Mouse (Mus musculus) left cerebral cortex, adult 2 months (tissue): Measurements from ENCODE around the gene Snrpa1. TPM values are rescaled to one million over a fixed set of nuclear protein-coding genes. Genes with fewer than 3 reads are reported as not detected.

Experiments used
- DNase-seq, 2 experiments: peaks; one replicate each; pipeline ENCODE4 v3.0.0; 2021 to 2022; ENCODE audit warnings: low spot score in 2 of 2, mixed read lengths in 1 of 2; ENCODE audit errors: extremely low spot score in 1 of 2
- H3K27ac ChIP-seq: fragments of 200-600 bp; 2 replicates; pipeline ENCODE4 v1.8.1; 2022
- H3K4me3 ChIP-seq: fragments of 200-600 bp; 2 replicates; pipeline ENCODE4 v1.8.1; 2022
- CTCF ChIP-seq: fragments of 200-600 bp; IDR thresholded peaks from 2 replicates; pipeline ENCODE4 v1.8.1; 2022; ENCODE audit warnings: antibody characterized with exemption, mild to moderate bottlenecking, moderate library complexity
- intact Hi-C: fragments of 180-260 bp; cut with DNase I; formaldehyde crosslinking; loops from one replicate; pipeline ENCODE4 v1.15.1; 2025
- long read RNA-seq, 2 experiments: library from polyadenylated mRNA; stranded (forward); transcript quantifications; one replicate each; pipeline ENCODE4 v2.0.0; 2021; ENCODE audit warnings: borderline mapping rate in 2 of 2
- total RNA-seq, 2 experiments: library from RNA; stranded (reverse); gene quantifications; 2 replicates each; pipeline ENCODE4 v1.2.3; 2021

Snrpa1 gene
- total RNA-seq: 10 to 100 TPM; 36.8 to 37.0 TPM
- long read RNA-seq, experiment 1, transcript Snrpa1-206 (9 exons, 1,248 nt): major isoform, 10 of 23 reads
- long read RNA-seq, experiment 1, partial matches to known transcripts: 4 of 23 reads
- long read RNA-seq, experiment 1, other reads (novel, unspliced or antisense): 4 of 23 reads
- long read RNA-seq, experiment 2, transcript Snrpa1-206 (9 exons, 1,248 nt): major isoform, 7 of 20 reads
- long read RNA-seq, experiment 2, partial matches to known transcripts: 3 of 20 reads
- long read RNA-seq, experiment 2, other reads (novel, unspliced or antisense): 9 of 20 reads

DNA sequence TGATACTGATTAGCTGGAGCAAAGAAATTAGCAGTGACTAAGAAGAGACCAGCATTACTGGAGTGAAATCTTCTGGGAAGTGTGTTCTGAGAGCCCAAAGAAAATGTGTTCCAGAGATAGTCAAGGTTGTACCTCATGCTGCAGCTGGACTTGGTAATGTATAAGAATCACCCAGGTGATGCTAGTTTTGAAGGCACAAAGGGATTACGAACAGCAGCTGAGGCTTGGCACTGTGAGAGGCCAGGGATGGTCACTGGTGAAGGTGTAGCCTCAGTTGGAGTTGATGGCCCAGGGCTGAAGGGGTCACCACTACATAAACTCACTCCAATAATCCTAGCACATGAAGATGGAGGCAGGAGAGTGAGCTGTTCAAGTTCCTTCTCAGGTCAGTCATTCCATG lies at the start of gene Snrpa1:
TSS of gene Snrpa1 (plus strand) at position 301 of the 400 bp plus-strand sequence.
- no peak within 1 kb of the TSS for H3K27ac ChIP-seq
- intact Hi-C loops: loop anchor here (5.0 kb wide), 1 partner anchor 326 kb away; no protein-coding TSS in a partner anchor
- no peak for TF ChIP-seq CTCF
- DNase-seq: no peak
- peak within 1 kb of the TSS; percentile 65 for H3K4me3 ChIP-seq

DNA sequence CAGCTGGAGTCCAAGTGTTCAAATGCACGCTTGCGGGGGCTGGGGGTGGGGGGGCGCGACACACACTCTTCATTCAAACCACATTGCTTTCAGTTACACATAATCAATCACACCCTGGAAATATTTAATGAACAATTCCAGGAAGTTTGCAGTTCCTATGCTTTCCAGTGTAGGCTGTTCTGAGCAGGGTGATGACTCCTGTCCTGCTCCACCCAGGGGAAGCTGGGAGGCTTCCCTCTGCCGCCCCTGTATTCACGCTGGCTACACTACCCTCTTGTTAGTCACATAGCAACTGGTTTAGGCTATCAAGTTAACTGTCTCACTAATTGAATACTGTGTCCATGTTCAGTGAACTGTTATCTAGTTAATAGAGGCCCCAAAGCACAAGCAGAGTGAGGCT lies 48.3 kb upstream of the Snrpa1 start:
- no peak overlapping the region for H3K4me3 ChIP-seq
- H3K27ac ChIP-seq: no peak overlapping the region
- TF ChIP-seq CTCF: no peak
- DNase-seq: no peak
- intact Hi-C loops: no loop called here

DNA sequence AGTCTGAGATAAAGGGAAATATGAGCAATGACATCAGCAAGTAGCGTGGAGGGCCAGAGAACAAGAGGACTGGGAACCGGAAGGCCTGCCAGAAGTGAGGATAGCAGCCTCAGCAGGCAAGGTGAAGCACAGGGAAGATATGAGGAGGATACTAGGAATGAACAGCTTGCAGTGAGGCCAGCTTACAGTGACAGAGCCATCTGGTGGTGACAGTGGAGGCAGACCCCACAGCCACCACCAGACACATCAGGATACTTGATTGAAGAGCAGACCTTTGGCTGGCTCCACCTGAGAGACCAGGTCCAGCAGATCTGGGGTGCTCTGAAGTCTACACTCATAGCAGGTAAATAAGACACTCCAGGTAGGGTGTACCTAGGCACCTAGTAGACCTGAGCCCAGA lies 31.1 kb upstream of the Snrpa1 start:
- peak; percentile 17 to 27 for DNase-seq
- Histone ChIP-seq H3K27ac (no peak overlapping the region), H3K4me3 (no peak overlapping the region)
- intact Hi-C loops: loop anchor here (1.0 kb wide), 1 partner anchor 323 kb away; no protein-coding TSS in a partner anchor
- TF ChIP-seq CTCF: peak; percentile 63

DNA sequence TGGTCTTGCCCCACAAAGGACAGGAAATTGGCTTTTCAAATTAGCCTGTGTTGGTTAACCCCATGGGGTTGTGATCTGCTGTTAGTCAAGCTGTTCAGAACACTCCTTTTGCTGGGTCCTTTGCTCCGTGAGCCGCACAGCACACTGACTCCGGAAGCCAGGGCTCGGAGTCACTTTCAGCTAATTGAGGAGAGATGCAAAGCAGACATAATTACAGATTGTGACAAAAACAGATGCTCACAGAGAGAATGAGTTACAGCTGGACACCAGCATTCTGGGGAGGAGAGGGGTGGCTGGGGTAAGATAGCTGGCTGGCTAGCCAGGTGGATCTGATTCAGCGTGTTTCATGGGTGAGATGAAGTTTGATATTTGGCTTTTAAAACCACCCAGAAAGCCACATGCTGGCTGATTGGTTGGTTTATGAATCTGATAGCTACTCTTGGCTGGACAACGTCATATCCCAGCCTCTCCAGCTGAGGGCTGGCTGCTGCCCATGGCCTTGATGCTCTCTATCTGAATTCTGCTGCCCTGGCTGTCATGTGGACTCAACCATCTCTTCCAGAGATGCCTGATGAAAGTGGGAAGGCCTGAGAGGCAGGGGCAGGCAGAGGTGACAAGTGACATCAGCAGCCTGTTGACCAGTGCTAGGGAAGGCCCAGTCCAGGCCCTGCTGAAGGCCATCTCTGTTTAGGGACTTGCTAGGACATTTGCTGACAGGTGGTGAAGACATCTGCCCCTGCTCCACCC lies 29.9 kb upstream of the Snrpa1 start:
- intact Hi-C loops: no loop called here
- no peak overlapping the region for H3K27ac ChIP-seq
- DNase-seq: no peak
- no peak for TF ChIP-seq CTCF
- H3K4me3 ChIP-seq: no peak overlapping the region

DNA sequence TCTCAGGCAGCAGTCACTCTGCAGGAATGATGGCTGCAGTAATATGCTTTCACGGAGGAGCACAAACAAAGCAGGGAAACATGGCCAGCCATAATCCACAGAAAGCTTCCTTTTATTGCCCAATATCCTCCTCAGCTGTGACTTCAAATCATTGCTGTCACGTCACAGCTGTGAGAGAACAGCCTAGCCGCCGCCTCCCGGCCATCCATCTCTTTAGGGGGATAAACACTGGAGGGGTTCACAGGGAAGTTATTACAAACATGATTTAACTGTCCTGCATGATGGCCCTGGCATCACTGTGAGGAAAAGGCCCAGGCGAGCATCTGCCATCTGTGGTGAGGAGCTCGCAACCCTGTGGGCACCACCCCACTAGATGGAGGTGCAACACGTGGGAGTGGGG lies 22.0 kb upstream of the Snrpa1 start:
- no peak overlapping the region for H3K4me3 ChIP-seq
- DNase-seq: no peak
- intact Hi-C loops: no loop called here
- TF ChIP-seq CTCF: no peak
- H3K27ac ChIP-seq: no peak overlapping the region

DNA sequence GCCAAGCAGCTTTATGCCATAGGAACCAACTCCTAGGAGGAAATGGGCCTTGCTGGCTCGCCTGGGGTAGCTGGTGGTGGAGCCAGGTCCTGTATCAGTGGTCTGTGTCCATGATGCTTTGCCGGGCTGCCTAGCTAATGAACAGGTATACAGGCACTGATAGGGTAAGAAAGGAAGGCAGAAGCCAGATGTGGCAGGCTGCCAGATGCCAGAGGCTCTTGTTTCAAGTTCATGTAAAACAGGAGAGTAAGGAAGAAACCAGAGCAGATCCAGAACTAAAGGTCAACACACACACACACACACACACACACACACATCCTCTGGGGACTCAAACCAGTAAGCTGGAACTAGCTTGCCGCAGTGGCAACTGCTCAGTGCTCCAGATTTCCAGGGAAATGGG lies 20.5 kb upstream of the Snrpa1 start:
- no peak for DNase-seq
- Histone ChIP-seq H3K4me3 (no peak overlapping the region), H3K27ac (no peak overlapping the region)
- no peak for TF ChIP-seq CTCF
- intact Hi-C loops: no loop called here

DNA sequence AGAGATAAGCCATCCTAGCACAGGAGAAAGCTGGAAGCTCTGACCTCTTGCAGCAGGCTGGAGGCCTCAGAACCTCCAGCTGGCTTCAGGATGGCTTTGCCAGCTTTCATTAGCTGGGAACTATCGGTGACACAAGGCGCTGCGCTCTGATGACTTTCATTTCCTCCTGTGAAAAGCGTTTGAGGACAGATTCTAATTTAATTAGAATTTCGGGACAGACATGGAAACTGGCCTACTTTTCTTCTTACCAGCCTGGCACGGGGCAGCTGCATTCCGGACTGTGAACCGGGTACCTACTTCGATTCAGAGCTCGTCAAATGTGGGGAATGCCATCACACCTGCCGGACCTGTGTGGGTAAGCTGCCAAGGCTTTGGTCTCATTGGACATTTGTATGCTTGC lies 20.1 kb upstream of the Snrpa1 start:
- no peak overlapping the region for H3K27ac ChIP-seq
- intact Hi-C loops: no loop called here
- DNase-seq: no peak
- H3K4me3 ChIP-seq: no peak overlapping the region
- no peak for TF ChIP-seq CTCF

DNA sequence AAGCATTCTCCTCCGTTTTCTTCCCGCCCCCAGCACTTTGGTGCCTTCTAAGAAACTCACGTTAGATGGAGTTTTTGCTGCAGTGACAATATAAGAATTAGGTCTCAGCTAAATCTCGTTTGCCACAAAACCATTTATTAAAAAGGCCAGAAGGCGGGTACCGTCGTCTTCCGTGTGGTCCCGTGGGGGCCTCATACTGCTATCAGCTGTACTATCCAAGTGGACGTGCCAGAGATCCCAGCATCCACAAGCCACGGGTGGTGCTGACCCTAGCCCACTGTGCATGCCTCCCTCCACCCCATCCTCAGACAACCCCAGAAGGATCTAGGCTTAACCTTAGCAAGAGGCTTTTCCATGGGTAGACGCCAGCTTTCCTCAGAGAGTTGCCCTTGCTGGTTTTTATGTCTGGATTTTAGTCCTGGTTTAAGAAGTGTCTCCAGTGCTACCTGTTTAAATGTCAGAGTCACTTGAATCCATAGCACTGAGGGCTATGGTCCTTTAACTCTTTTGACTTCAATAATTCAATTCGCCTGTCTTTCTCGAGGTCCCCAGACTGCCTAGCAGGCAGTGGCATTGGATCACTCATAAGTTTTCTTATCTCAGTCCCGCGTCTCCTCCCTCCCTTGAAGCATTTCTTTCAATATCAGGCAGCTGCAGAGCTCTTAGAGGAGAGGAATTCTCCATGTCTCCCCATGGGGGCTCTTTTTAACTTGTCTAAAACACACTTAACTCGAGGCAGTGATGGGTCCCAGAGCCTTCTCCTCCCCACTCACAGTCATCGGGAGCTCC lies 18.6 kb upstream of the Snrpa1 start:
- Histone ChIP-seq H3K27ac (no peak overlapping the region), H3K4me3 (no peak overlapping the region)
- no peak for DNase-seq
- intact Hi-C loops: no loop called here
- no peak for TF ChIP-seq CTCF

DNA sequence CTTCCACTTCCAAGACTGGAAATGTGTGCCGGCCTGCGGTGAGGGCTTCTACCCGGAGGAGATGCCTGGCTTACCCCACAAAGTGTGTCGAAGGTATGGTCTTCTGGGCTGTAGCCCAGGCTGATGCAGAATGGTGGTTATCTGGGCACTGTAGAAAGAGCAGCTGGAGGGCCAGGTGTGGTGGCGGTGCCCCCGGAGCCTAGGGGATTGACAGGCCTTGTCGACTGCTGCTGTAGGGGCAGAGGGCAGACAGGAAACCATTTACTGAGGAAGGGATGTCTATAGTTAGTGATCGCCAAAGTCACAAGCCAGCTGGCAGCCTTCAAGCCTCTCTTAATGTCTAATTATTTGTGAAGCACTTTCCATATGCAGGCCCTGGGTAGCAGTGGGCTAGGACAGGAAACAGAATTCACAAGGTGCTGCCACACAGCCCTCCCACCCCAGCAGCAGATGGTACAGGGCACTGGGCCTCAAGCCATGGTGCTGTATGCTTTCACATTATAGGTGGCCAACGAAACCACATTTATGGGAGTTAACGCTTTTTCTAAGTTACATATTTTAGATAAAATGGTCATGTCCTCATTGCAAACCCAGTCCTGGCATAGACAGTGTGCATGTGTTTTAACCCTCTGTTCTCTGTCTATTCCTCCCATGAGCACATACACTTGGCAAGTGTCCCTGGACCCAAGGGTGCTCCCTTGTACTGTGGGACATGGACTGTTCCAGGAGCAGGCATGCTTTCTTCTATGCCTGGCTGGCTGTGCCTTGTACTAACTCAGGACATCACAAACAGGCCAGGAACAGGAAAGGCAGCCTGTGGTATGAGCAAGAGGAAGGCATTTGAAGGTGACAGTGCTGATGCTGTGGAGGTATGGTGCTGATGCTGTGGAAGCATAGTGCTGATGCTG lies 15.0 kb upstream of the Snrpa1 start, which contains the start of gene Gm45213:
TSS of gene Gm45213 (plus strand) at position 51 of the 908 bp plus-strand sequence.
- H3K27ac ChIP-seq: no peak within 1 kb of the TSS
- H3K4me3 ChIP-seq: no peak within 1 kb of the TSS
- TF ChIP-seq CTCF: no peak
- intact Hi-C loops: no loop called here
- no peak for DNase-seq

DNA sequence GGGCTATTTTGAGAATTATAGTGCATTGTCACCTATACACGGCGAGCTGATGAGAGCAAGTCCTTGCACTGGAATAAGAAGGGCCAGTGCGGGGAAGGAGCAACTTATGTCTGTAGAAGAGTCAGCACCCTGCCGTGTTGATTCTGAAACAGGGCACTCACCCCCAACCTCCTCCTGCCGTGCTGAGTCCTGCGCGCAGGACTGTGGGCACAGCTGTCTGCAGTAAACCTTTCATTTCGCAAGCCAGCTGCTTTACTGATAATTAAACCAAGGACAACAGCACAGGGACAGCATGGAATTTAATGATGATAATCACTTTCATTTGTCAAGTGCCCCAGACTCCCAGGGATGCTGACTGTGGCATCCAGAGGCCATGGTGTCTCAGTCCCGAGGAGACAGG lies 14.2 kb upstream of the Snrpa1 start:
- intact Hi-C loops: no loop called here
- H3K27ac ChIP-seq: no peak overlapping the region
- DNase-seq: no peak
- H3K4me3 ChIP-seq: no peak overlapping the region
- TF ChIP-seq CTCF: no peak
